Mouse (Mus musculus) cerebral cortex, adult 2 months (tissue): ENCODE data around the gene Phf21a.

Experiments
- WGBS: fragments of 180-500 bp; shearing (Covaris S2); methylation state at CpG from one replicate; pipeline ENCODE4 v1.1.7; 2018; 5-methylcytosine and 5-hydroxymethylcytosine counted together

Gene Phf21a

DNA sequence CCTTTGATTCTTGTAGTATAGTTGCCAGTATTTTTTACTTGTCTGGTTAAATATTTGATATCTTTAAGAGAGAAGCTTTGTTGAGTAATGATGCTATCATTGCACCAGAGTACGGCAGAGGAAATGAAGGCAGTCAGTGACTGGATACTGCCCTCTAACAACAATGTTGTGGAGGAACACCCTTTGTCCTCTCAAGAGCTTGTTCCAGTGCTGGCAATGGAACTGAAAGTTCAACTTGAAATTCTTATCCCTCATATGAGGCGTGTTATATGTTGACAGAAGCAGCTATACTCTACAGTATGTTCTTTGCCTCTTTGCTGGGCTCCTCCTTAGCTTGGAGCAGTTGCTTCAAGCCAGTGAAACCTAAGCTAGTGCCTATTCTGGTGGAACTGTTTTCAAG lies 147.4 kb downstream of the Phf21a start:
- WGBS = 81% methylated on average over 2 of the region's 2 CpGs

DNA sequence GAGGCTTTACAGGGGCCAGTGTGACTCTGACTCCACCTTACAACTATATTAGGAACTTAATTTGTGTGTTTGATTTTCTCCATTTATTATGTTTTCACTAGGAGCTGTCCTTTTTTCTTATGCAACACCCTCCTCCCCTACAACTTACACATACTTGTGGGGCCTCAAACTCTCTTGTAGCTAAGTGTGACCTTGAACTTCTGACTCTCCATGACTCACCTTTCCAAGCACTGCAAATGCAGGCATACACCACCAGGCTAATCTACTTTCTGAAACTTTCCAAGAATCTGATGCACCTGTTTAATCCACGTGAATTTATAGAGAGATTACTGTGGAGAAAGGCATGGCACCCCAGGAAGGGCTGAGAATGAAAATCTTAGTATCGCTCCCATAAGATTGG lies 147.9 kb downstream of the Phf21a start:
- 96% methylated on average over 2 of the region's 2 CpGs for WGBS

DNA sequence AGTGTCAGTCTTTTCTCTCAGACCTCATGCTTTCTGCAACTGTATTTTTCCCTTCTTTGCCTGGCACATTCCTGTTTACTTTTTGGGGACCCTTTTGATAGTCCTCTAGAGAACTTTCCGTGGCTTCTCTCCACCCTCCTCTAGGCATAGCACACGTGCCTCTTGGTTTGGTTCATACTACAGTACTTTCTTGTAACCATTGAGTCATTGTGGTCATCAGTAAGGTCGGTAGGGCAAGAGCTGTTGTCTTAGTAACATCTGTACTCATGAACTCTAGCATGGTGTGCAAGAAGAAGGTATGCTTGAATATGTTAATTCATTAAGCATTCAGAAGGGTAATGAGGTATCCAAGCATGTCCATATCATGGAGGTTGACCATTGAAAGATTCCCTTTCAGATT lies 148.4 kb downstream of the Phf21a start:
- WGBS = 89% methylated on average over 3 of the region's 3 CpGs

GRCm38 (mm10) chr2:92246112-92246511 lies 153.2 kb downstream of the Phf21a start:
- 95% methylated on average over 1 of the region's 1 CpGs for WGBS

DNA sequence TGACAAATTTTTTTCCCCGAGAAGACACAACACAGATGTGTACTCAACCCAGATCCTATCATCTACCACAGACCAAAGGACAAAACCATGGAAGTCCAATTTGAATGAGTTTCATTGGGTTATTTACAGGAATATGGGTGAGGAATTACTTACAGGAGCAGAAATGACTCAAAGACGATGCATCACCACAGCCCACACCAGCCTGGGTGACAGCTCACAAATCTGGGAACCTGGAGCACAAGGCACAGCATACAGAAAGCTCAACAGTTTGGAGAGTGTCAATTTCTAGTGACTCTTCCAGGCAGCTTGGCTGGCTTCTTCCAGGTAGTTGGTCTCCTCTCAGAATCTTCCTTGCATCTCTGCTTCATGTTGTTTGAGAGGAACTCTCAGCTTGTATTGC lies 154.8 kb downstream of the Phf21a start:
- 73% methylated on average over 2 of the region's 2 CpGs for WGBS

DNA sequence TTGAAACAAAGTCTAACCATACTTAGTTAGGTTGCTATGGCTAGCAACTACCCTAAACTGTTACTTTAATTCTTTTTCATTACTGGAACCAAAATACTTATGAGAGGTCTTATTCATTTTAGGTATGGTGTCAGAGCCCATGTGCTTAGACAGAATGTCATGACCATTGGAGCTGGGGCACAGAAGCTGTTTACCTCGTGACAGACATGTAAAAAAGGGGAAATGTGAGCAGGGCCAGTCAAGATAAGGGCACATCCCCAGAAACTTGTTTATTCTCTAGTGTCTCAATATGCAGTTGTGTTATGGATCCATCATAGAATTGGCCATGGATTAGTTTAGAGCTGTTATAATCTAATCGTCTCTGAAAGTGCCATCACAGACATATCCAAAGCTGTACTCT lies 157.6 kb downstream of the Phf21a start:
- WGBS = 93% methylated on average over 2 of the region's 2 CpGs

DNA sequence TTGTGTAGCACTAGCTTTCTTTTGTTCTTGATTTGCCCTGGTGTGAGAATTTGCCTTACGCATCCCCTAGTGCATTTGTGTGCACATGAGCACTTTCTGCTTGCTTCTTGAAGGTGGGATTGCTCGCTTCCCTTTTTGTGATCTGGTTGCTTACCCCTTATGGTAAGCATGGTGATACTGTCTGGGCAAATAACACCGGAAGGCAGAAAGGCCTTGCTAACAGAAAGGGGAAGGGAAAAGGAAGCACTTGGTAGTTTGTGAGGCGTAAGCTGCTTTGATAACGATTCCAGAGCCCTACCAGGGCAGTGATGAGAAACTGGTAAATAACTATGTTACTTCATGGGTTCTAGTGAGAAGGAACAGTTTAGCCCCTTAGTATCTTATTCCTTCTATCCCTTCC lies 160.9 kb downstream of the Phf21a start:
- WGBS = 85% methylated on average over 5 of the region's 5 CpGs

GRCm38 (mm10) chr2:92256141-92256540 lies 163.2 kb downstream of the Phf21a start:
- 72% methylated on average over 7 of the region's 7 CpGs for WGBS

- WGBS = 55% methylated on average over 4 of the region's 4 CpGs
Observed at GRCm38 (mm10) chr2:92257372-92257956, 164.5 kb downstream of the Phf21a start.

GRCm38 (mm10) chr2:92259924-92260323 lies 167.0 kb downstream of the Phf21a start:
- 68% methylated on average over 2 of the region's 2 CpGs for WGBS

GRCm38 (mm10) chr2:92266100-92266617 lies 173.2 kb downstream of the Phf21a start:
- 19% methylated on average over 9 of the region's 9 CpGs for WGBS

- 80% methylated on average over 5 of the region's 5 CpGs for WGBS
Observed at GRCm38 (mm10) chr2:92269227-92269626, 176.3 kb downstream of the Phf21a start.

DNA sequence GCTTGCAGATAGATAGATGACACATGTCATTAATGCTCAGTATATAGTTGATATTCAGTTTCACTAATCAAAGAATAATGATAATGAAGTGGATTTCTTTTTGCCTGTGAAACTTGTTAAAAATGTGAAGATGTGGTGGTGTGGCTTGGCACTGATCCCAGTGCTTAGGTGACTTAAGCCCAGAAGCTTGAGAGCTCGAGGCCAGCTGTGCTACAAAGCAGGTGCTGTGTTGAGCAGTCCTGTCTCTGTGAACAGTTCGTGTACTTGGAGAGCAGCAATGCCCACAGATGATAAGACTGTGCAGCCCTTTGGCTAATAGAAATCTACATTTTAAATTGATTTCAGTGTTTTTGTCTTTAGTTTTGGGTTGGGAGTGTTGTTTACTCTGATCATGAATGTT lies 179.6 kb downstream of the Phf21a start:
- WGBS = 44% methylated on average over 2 of the region's 2 CpGs

GRCm38 (mm10) chr2:92273101-92273801 lies 180.3 kb downstream of the Phf21a start:
- 30% methylated on average over 6 of the region's 6 CpGs for WGBS

DNA sequence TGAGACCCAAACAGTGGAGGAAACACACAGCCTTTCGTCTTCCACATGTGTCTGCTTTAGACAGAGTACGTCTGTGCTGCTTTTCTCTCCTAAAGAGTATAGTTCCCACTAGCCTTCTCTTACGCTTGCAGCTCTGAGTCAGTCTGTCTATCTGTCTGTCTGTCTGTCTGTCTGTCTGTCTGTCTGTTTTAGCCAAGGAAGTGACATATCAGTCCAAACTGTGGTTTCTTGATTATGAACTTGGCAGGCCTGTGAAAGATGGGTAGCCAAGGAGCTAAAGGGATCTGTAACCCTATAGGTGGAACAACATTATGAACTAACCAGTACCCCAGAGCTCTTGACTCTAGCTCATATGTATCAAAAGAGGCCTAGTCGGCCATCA lies 180.9 kb downstream of the Phf21a start:
- 64% methylated on average over 4 of the region's 4 CpGs for WGBS

- WGBS = 45% methylated on average over 3 of the region's 3 CpGs
Observed at GRCm38 (mm10) chr2:92277787-92278186, 184.9 kb downstream of the Phf21a start.

DNA sequence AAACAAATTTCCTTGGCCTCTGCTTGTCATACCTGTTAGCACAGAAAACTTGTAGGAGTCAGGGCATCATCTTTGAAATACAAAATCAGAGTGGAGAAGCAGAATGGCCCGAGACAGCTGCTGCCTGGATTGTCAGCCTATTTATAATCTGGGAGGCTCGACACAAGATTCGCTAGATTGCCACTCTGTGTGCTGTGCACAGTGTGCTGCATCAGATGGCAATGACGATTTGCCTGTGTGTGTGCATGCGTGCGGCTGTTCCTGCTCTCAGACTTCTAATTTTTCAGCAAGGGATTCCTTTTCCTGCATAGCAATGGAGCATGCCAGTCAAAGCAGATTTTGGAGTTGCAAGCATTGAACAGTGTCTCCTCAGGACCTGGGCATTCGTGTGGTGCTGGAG lies 185.7 kb downstream of the Phf21a start:
- WGBS = 30% methylated on average over 7 of the region's 7 CpGs

GRCm38 (mm10) chr2:92279398-92279797 lies 186.5 kb downstream of the Phf21a start:
- WGBS = 57% methylated on average over 6 of the region's 6 CpGs

DNA sequence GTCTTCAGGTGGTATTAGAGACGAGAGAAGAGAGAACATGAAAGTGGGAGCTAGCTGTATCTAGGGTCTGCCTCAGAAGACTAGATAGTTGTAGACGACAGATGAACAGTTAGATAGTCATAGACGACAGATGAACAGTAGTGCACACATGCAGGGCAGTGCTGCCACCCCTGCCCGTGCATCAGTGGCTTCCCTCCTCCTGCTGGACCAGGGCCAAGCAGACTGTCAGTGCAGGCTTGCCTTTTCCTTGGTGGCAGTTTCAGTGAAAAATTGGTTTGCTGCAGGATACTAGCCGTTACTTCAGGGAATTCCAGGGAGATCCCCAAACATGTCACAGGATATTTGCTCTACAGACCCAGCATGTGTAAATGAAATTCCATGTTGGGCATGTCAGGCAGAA lies 192.7 kb downstream of the Phf21a start:
- 38% methylated on average over 5 of the region's 5 CpGs for WGBS

GRCm38 (mm10) chr2:92289335-92289734 lies 196.4 kb downstream of the Phf21a start:
- WGBS = 83% methylated on average over 3 of the region's 3 CpGs

GRCm38 (mm10) chr2:92291526-92291925 lies 198.6 kb downstream of the Phf21a start:
- 80% methylated on average over 3 of the region's 3 CpGs for WGBS

- under 1% methylated on average over 6 of the region's 6 CpGs for WGBS
Observed at GRCm38 (mm10) chr2:92296402-92296801, 203.5 kb downstream of the Phf21a start.

GRCm38 (mm10) chr2:92299896-92300295 lies 207.0 kb downstream of the Phf21a start:
- WGBS = 53% methylated on average over 10 of the region's 10 CpGs
